Mouse (Mus musculus): ENCODE measurements at regions not wholly inside any gene's neighbourhood (a gene's known extent, or its start where the extent isn't known, plus 50 kb on each side); places are given as distances from the start of the nearest gene placed in this dataset.
"Not testable (repeated sequence)": the region's sequence is repeated elsewhere in the genome, so short reads cannot be mapped to it uniquely, and the experiment has no call there.

DNA sequence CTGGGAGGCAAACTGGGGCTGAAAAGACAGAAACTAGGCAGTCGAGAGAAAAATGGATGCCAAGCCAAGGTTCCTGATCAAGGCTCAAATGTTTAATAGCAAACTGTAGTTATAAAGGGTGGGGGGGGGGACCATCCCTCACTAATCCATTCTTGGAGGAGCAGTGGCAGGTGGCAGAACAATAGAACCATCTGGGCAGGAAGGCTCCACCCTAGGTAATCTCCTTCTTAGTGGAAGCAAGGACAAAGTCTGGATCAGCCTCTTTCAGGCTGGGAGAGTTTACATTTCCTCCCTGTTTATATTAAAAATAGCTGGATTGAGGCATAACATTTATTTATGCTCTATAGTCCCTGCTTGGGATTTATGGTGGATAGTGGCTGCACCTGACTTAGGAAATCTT is 180.8 kb downstream of the Cdh9 start:
- no peak for DNase-seq (ENCODE audit: low spot score in 2 of 2)

DNA sequence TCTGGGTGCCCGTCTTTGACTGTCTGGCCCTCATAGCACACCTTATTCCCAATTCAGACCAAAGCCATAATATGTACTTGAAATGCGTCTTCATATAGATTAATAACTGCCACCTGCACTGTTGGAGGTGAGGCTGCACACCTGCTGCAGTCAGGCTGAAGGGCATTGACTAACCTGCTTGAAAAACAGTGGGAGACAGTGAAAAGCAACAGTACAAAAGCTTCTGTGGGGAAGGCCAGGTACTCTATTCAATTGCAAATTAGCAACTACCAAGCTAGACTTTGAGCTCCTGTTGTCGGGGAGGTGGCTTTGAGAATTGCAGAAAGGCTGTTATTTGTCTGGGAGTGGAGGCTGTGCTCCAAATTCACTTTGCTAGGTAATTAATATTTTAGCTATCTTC is 181.4 kb downstream of the Cdh9 start:
- DNase-seq (ENCODE audit: low spot score in 2 of 2), result not testable (repeated sequence)

DNA sequence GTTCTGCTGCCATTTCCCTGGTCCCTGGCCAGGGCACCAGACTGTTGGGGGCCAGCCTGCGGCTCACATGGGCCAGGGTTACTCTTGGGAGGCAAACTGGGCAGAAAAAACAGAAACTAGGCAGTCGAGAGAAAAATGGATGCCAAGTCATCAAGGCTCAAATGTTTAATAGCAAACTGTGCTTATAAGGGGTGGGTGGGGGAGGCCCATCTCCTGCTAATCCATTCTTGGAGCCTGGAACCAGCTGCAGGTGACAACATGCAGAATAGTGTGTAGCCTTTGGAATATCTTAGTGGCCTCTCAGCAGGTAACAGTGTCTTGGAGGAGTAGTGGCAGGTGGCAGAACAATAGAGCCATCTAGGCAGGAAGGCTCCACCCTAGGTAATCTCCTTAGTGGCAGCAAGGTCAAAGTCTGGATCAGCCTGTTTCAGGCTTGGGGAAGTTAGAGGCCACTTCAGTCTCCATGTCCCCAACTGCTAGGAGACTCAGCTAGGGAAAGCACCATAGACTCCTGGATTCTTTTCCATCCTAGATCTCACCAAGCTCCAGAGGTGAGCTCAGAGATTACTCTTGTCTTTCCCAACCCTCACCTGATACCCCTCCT is 186.5 kb downstream of the Cdh9 start:
- DNase-seq (ENCODE audit: low spot score in 2 of 2), result no peak

DNA sequence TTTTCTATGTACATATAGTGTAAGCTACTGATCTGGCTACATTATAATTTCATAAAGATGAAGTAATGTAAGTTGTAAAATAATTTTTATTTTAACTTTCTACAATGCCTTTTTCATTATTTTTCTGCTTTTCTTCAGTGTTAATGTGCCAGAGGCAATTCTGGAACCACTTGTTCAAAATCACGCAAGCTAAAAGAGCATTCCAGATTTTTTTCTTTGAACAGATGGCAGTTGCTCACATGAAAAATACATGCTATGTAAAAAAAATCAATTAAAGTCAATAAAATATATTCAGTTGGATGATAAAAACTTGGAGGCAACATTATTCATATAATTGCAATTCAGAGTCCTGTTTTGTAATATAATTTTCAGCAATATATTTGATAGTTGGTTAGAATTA is 194.7 kb downstream of the Cdh9 start:
- no peak for DNase-seq (ENCODE audit: low spot score in 2 of 2)

DNA sequence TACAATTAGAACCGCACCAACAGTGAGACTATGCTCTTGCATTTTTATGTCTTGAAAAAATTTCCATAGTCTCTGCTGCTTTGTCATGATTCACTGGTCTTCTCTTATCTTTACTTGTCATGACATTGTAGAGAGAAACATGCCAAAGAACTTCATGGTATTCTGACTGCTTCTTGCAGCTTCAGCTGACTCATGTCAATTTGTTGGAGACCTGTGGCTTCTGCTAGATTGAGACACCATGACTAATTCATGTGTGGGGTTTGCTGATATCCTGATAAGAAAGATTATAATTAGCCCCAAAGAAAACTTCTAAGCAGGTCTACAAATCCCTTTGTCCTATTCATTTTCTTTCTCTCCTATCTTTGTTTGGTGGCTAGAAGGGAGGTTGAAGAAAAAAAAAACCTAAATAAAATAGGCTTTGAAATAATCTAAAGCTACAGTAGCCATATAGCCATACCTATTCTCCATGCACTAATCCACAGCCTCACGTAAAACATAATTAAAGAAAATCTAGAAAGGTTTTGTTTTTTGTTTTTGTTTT is 204.7 kb downstream of the Cdh9 start:
- DNase-seq (ENCODE audit: low spot score in 2 of 2), result no peak

DNA sequence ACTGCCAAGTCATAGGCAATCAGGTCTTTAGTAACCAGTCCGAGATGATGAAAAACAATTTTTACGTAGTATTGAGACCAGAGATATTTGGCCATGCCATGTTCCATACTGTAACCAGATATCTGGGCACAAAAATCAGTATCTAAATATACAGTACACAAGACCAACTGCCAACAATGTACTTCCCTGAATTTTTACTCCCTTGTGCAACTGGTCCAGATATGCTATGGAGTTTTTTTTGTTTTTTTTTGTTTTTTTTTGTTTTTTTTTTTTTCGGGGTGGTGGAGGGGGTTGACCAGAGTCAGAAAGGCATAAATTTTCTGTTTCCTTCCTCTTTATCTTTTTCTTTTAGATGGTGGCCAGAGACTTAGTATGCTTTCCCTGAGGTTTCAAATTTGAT is 205.9 kb downstream of the Cdh9 start:
- no peak for DNase-seq (ENCODE audit: low spot score in 2 of 2)

DNA sequence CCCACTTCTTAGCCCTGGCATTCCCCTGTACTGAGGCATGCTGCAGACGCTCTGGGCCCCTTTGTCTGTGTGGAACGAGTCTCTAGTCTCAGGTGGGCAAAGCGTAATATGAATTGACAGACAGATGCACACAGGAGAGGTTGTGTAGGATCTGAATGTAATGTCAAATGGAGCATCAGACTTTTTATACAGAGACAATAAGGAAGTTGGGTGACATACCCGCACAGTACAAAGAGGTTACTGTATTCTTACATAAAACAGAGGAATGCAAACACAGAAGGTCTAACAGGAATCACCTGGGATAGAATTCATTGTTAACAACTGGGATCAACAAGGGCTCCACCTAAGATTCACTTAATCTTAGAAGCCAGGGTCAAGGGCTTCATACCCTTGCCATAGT is 247.3 kb downstream of the Cdh9 start:
- DNase-seq (ENCODE audit: low spot score in 2 of 2), result not testable (repeated sequence)

DNA sequence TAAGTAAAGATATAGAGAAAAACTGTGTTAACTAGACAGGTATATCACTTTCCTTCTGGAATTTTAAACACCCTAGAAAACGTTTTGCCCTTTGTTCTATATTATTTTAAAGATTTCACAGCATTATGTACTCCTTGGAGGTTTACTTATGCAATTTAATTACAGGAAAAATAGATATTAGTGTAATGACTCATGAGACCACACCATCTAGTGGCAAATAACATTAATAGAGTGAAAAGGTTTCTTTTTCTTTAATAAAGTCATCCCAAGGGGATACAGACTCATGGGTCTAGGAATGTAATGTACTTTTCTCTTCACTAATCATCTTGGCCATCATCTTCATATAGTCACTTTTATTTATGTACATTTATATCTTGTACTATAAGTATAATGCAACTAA is 262.3 kb downstream of the Cdh9 start:
- no peak for DNase-seq (ENCODE audit: low spot score in 2 of 2)

DNA sequence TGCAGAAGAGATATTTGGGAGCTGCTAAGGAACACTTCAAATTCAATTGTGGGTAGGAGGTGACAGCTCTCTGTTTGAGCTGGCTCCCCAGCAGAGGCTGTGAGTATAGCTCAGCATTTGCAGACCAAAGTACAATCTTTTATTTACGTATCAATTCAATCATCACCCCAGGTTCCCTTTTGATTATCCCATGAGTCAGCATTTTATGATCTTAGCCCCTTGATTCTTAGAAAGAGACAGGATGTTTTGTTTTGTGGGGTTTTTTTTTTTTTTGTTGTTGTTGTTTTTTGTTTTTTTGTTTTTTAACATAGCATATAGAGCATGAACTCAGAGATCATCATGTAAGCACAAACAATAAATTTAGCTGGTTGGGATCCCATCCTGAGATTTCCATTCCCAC is 267.1 kb downstream of the Cdh9 start:
- DNase-seq (ENCODE audit: low spot score in 2 of 2), result no peak

DNA sequence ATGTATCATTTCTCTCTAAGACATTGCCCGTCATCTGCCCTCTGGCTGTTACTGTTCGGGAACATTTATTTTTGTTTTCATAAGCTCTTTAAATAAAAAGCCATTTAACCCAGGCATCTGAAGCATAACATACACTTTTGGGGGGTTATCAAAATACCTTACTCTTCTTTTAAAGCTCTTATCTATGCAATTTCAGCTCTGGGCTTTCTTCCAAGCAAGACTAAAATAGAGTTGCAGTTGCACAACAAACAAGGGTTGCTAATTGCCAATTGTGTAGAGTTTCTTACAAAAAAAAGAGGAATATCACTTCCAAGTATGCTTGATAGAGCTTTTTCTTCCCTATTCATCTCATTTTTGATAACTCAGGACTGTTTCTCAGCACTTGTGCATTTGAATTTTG is 277.6 kb downstream of the Cdh9 start:
- no peak for DNase-seq (ENCODE audit: low spot score in 2 of 2)

DNA sequence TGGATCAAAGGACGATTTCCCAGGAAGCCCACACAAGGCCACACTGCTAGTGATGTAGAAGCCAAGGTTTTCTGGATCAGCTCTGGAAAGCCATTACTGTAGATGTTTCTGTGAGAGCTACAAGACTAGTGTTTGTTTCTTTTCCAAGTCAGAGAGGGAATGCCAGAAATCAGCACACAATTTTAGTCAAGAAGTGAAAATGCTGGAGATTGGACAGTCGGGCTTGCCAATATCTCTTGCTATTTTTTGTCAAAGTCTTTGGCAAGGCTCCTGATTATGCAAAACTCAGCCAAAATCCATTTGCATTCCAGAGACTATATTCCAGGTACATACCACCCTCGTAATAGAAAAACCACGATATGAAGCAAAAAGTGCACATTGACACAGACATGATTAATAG is 279.3 kb downstream of the Cdh9 start:
- DNase-seq (ENCODE audit: low spot score in 2 of 2), result no peak

DNA sequence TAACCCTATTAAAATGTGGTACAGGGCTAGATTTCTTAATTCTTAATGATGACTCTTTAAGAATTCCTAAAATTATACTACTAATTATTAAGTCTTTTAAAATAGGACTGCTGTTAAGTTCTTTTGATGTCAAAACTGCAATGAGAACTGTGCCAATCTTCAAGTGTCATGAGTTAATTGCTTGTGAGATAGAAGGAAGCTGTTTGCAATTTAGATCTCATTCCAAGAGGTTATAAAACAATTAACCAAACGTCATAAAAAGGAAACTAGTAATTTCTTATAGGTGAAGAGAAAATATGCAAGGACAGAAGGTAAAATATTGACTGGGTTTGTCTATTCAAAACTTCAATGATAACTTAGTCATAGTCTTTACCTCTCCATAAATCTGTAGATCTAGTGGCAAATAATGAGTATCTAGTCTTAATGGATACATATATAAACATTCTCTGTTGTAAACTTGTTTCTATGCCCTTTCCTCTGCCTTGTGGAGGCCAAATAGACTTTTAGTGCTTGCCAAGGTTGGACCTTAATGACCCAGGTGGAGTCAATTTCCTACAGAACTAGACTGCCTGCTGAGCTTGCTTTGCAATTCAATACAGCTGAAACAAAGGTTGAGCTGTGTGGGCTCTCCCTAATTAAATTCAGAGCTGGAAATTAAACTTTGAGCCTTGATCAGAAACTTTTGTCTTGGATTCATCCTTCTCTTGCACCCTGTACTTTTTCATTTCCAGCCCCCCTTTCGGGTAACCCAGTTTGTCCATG is 320.5 kb downstream of the Cdh9 start:
- no peak for DNase-seq (ENCODE audit: low spot score in 2 of 2)

DNA sequence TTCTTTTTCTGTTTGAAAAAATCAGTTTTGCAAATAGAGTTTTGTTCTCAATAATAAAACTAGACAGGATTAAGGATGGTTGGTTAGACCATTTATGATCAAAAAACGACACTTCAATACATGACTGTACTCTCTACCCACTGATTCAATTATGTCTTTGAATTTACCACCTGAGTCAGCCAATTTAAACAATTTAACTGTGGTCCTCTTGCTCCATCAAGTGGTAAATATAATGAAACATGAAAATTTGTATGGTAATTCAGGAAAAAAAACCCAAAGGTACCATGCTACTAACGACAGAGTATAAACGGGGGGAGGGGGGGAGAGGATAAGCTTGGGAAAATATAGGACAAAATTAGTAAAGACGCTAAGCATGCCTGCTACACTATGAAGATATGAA is 341.2 kb downstream of the Cdh9 start:
- no peak for DNase-seq (ENCODE audit: low spot score in 2 of 2)

DNA sequence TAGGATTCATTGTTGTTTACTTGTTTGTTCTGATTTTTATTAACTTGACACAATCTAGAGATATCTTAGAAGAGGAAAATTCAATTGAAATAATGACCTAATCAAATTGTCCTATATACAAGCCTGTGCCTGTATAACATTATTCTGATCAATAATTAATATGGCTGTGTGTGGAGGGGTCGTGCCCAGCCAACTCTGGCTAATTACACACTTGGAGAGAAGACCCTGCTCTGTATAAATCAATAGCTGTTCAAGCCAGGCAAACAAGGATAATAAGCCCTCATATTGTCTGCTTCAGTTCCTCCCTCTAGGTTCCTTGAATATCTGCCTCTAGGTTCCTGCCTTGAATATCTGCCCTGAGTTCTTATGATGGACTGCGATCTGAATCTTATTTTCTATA is 355.5 kb downstream of the Cdh9 start:
- no peak for DNase-seq (ENCODE audit: low spot score in 2 of 2)

DNA sequence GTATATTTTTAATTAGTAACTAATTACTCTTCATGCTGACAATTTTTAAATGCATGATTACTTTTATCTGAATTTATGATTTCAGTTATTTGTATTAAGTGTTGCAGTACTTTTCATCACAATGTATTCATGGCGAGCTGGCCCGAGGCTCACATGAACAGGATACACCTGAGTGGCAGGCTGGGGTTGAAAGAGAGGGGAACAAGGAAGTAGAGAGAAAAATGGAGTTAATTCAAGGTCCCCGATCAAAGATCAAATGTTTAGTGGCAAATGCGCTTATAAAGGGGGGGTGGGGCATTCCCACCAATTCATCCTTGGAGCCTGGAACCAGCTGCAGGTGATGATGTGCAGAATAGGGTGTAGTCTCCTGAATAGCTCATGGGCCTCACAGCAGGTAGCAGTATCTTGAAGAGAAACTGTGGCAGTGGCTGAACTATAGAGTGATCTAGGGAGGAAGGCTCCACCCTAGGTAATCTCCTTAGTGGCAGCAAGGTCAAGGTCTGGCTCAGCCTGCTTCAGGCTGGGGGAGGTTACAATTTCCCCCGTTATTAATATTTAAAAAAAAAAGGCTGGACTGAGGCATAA is 360.2 kb downstream of the Cdh9 start:
- DNase-seq (ENCODE audit: low spot score in 2 of 2), result no peak

DNA sequence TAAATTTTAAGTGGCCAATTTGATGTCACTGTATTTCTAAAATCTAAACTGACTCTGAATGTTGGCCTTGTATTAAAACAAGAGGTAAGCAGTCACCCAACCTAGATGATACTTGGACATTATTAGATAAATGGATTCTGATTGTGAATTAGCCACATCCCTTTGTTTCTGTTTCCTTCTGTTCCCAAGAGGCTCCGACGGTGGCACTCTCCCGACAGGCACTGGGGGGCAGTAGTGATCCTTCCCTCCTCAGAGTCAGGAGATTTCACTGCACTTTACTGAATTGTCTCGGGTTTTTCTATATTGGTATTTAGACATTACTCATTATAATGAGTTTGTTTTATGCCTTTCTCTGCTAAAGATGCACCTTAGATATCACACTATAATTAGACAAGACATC is 370.4 kb downstream of the Cdh9 start:
- peak in 1 of 2 experiments; percentile 2 for DNase-seq (ENCODE audit: low spot score in 2 of 2)

DNA sequence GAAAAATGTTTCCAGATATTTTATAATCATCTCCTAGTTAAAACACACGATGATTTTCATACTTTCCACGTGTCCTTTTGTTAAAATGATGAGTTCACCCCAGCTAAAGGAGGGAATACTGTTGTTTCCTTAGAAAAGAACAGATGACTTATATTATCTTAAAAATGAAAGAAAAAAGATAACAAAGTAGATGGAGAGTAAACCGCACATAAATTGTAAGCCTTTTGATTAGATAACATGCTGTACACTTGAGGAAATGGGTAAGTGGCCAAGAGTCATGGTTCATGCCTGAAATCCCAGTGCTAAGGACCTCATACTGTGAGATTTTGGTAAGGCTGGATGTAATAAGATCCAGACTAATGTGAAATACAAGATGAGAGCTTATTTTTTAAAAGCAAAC is 372.6 kb downstream of the Cdh9 start:
- DNase-seq (ENCODE audit: low spot score in 2 of 2), result no peak

DNA sequence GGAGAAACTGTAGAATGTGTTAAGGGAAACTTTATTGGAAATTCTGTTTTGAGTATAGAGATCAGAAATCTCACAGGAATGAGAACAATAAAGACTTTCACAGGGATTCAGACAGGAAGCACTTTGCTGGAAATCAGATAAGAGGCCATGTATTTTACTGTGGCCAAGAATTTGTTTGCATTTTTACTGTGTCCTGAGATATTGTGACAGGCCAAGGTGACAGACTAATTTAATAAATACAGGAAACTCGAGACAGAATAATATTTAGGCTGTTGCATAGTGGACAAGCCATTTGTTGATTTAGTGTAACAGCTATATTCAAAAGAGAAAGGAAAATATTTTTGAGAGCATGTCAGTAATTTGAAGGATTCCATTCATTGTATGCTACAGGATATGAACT is 407.2 kb downstream of the Cdh9 start:
- DNase-seq (ENCODE audit: low spot score in 2 of 2), result no peak

DNA sequence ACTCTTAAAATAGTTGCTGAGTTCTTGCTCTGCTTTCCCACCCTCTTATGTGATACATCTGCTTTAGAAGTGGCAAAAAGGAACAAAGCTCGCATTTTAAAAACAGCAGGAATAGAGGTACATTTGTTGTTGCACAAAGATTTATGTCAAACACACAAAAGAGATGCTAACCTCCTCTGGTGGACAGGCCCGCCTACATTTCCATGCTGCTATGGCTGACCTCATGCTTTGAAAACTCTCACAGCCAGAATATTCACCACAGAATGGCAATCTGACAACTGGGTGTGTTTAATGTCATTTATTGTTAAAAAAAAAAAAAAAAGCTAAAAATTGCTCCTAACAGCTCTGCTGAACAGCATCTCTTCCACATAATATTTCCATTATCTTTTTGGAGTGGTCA is 451.6 kb downstream of the Cdh9 start:
- DNase-seq (ENCODE audit: low spot score in 2 of 2), result no peak

DNA sequence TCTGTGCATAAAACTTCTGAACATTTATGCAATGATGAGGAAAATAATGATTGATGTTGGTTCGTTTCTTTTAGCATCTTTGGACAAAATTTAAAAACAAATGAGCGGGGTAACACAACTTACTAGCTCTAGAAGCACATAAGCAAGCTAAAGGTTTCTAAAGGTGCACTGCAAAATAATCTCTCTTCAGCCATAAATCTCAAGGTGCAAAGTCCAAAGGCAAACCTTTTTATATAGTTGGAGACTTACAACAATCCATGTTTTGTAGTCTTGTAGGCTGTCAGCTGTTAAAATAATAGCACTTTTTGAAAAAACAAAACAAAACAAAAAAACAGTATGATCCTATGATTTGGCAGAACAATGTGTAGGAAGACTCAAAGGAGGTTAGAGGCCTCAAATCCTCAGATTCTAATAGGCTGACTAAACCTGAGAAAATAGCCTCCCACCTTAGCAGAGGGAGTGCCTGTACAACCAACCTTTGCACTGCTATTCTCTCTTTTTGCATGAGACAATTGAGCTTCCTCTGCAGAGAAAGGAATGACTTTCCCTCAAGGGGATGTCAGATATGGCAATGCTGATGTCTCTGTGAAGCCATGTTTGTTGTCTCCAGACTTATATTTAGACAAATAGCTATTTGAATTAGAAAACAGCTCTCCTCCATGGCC is 452.9 kb downstream of the Cdh9 start:
- DNase-seq (ENCODE audit: low spot score in 2 of 2), result no peak

DNA sequence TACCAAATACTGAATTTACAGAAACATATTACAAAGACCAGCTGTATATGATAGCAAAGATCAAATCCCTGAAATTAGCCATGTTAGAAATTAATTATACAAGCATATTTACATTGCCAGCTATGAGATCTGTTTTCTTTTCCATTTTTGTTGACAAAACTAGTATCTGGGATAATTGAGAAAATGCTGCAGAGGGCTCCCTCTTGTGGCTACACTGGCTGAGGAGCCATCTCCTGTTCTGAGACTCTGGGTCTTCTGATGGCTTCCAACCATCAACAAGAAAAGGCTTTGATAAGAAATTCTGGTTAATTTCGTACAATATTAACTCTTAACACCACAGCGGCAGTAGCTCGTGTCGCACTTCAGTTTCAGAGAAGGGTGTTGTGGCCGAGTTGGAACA is 466.9 kb downstream of the Cdh9 start:
- no peak for DNase-seq (ENCODE audit: low spot score in 2 of 2)

DNA sequence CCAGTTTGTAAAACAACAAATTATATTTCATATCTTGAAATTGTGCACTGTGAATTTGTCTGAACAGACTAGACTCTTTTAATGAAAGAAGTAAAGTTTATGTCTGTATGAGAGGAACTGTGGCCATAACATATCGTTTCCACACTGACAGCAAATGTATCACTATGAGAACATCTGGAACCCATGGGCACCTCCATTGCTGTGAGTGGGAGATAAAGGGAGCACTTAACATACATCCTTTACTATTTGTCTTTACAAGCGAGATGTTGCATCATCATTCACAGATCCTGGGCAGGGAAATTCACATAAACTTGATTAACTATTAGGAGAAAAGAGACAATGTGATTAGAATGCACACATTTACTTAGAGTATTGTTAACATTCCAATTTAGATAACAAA is 476.2 kb downstream of the Cdh9 start:
- no peak for DNase-seq (ENCODE audit: low spot score in 2 of 2)

DNA sequence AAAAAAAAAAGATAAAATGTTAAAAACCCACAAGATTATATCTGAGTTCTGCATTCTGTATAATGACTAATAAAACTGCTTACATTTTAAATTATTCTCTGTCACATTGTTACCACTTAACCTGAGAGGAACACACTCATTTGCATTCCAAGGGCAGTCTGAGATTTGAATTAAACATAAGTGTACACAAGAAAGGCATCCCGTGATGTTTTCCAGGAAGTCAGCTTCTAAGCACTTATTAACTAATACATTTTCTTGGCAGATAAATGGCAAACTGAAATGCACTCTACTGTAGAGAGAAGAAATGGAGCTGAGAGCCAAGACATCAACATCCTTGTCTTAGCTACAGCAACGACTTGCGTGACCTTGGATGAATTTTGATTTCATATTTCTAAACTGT is 516.5 kb downstream of the Cdh9 start:
- no peak for DNase-seq (ENCODE audit: low spot score in 2 of 2)

All from urinary bladder, postnatal 36 days (tissue).